Mouse (Mus musculus) layer of hippocampus, adult 9-10 months (tissue): ENCODE measurements around the gene Atp2b2.

Experiments used
- DNase-seq: peaks from one replicate; pipeline ENCODE4 v3.0.0; 2022; ENCODE audit warnings: low spot score

Gene Atp2b2

GRCm38 (mm10) chr6:113857310-113857873, 185.0 kb downstream of the Atp2b2 start:
- DNase-seq, result no peak

DNA sequence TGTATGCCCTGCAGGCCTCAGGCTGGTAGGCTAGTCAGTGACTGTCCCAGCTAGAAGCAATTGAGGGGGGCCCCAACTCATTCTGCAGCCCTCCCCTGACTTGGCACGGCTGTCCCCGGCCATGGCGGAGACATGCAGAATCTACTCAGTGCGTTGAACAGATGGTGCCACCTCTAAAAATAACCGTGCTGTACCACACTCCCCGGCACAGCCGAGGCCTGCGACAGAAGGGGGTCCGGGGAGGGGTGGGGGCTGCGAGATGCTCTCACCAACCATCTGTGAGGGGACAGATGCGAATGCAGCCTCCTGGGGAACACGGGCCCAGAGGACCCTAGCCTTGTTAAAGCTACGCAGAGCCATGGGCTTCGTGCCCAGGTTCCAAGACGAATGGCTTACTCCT, 185.6 kb downstream of the Atp2b2 start:
- peak; percentile 40 for DNase-seq

DNA sequence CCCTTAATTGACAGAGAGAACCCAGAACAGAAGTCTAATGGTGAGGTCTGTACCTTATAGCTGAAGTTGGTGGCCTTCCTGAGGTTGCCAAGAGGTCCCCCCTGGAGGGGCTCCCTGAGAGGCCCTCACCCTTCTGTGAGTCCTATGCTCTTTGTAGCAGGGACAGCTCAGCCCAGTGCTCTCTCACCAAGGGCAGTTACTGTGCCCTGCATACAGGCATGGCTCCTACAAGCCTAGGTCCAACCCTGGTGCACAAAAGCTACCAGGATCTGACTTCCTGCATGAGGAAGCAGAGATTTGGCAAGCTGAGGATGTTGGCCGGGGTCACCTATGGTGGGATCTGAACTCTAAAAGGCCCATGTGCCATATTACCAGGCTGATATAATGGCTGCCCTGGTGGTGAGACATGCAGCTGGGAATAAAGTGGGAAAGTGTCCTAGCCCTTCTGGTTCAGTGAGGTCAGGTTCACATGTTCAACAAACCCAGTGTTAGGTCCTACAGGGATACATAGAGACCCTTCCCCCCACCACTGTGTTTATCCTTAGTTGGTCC, 186.2 kb downstream of the Atp2b2 start:
- DNase-seq, result no peak

DNA sequence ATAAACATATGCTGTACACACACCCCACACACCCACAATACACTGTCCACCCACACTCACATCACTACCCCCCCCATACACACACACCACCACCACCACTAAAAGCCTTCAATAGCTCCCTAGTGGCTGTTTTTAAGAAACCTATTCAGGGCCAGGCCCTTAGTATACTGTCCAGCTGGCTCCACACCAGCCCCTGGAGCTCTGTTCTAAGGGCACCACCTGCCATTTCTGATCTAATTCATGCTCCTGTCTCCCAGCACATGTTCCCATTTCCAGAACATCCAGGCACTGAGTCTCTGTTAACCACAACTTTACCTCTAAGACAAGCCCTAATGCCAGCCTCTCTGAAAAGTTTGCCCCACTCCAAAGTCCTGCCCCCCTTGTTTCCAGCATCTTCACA, 186.8 kb downstream of the Atp2b2 start:
- no peak for DNase-seq

- DNase-seq, result no peak
Observed at GRCm38 (mm10) chr6:113852318-113852717, 190.1 kb downstream of the Atp2b2 start.

GRCm38 (mm10) chr6:113849819-113850218, 192.6 kb downstream of the Atp2b2 start:
- DNase-seq, result no peak

GRCm38 (mm10) chr6:113848655-113849054, 193.8 kb downstream of the Atp2b2 start:
- DNase-seq, result no peak

DNA sequence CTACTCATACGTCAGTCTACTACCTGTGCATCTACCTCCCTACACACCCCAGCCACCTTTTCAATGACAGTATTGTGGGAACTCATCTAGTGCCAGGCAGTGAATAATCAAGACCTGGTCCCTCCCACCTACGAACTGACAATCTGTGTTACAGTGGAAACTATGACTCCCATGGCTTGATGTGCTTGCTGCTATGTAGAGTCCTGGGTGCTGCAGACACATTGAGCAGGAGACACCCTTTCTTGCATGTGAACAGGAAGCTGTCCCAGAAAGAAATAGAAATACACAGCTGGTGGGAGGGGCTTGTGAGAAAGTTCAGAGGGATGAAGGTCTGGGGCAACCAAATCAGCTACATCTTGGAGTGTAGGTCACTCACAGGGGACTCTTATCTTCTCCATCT, 195.3 kb downstream of the Atp2b2 start:
- DNase-seq, result no peak

GRCm38 (mm10) chr6:113843248-113843647, 199.2 kb downstream of the Atp2b2 start:
- DNase-seq, result no peak

DNA sequence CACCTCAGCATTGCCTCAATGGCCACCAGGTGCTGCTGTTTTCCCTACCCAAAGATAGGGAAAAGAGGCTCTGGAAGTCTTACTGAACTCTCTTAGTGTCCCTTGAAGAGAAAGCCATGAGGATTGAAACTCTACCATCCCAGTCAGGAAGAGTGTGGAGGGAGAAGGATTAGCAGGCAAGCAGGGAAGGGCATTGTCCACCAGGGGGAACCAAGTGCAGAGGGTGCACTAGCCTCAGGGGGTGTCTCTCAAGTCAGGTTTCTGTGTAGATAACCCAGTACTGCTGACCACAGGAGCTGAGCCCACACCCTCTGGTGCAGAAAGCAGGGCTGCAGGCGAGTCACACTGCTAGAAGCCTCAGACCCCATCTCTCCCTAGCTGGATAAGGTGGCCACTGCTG, 203.9 kb downstream of the Atp2b2 start:
- DNase-seq, result no peak

- DNase-seq, result no peak
Observed at GRCm38 (mm10) chr6:113837740-113838139, 204.7 kb downstream of the Atp2b2 start.

DNA sequence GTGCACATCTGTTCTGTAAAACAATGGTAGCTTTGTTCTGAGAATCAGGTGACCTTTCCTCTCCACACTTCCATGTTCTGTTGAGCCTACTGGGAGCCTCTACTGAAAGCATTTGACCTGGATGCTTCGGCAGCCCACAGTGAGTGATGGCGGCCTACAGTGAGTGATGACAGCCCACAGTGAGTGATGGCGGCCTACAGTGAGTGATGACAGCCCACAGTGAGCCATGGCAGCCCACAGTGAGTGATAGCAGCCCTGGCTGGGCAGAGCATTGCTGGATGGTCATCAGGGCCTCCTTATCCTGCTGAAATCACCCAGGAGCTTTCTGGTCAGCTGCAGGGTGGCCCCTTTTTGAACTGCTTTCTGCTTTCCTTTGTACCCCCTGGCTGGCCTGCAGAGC, 205.9 kb downstream of the Atp2b2 start:
- no peak for DNase-seq

DNA sequence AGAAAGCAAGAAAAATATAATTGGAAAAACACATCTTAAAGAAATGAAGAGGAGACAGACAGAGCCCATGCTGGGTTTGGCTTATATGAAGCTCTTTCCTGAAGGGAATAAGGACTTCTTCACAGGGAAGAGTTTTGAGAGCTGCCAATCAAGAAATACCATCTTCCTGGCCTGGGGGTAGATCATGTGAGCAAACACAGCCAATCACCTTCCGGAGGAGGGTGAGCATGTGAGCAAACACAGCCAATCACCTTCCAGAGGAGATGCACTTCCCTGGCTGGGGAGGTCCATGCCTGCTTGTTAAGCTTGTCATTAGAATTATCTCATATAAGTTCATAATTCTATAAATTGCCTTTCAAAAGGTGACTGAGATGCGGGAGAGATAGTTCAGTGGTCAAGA, 211.9 kb downstream of the Atp2b2 start:
- DNase-seq, result no peak

DNA sequence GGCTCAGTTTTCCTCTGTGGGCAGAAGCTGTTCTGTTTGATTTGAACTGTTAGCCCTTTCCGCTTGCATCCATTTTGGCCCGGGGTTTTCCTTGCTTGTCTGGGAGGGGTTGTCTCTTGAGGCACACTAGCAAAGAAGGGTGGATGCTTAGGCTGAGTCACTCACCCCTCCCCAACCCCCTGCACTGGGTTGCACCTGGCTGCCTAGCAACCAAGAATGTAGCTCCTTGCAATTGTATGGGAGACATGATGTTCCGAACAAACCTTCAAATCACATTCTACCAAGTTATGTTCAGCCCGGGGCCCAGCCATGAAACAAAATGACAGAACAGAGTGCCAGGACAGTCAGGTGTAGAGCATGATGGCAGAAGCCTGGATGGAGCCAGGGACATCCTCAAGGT, 215.1 kb downstream of the Atp2b2 start:
- no peak for DNase-seq

DNA sequence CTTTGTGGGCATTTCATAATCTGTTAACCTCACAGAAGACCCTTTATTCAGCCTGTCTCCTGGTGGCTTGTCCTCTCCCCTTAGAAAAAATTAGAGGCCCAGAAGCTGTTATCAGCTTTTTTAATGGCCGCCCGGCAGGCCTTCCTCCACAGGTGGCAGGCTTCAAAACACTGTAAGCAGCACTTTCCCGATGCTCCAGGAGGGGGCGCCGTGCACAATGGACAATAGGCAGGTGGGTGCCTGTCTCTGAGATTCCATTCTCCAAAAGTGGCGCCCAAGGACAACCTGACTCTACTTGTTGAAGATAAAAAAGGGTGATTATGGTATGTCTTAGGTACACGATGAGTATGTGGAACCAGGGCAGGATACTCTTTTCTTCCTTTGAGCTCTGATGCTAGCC, 220.0 kb downstream of the Atp2b2 start:
- DNase-seq, result peak; percentile 73

GRCm38 (mm10) chr6:113816690-113817089, 225.7 kb downstream of the Atp2b2 start:
- DNase-seq, result no peak

- no peak for DNase-seq
Observed at GRCm38 (mm10) chr6:113811462-113811861, 231.0 kb downstream of the Atp2b2 start.

- no peak for DNase-seq
Observed at GRCm38 (mm10) chr6:113810667-113811066, 231.7 kb downstream of the Atp2b2 start.

GRCm38 (mm10) chr6:113806241-113806640, 236.2 kb downstream of the Atp2b2 start:
- DNase-seq, result no peak

DNA sequence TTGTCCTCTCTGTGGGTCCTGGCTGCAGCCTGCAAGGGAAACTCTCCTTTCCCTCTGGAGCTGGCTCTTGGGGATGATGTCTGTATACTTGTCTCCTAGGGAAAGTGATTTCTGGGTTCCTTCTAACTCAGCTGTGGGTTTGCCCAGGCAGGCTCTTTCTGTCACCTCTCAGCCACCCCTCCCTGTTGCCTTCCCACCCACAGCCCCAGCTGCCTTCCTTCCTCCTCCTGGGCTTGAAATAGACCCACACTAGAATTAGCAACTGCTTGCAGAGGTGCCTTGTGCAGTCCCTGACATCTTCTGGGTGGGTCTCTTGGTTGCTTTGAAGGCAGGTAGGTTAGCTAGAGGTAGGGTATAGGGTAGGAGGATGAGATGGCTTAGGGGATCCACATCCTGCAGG, 241.2 kb downstream of the Atp2b2 start:
- DNase-seq, result peak; percentile 29

- no peak for DNase-seq
Observed at GRCm38 (mm10) chr6:113799915-113800314, 242.5 kb downstream of the Atp2b2 start.

GRCm38 (mm10) chr6:113799349-113799748, 243.1 kb downstream of the Atp2b2 start:
- DNase-seq, result no peak

DNA sequence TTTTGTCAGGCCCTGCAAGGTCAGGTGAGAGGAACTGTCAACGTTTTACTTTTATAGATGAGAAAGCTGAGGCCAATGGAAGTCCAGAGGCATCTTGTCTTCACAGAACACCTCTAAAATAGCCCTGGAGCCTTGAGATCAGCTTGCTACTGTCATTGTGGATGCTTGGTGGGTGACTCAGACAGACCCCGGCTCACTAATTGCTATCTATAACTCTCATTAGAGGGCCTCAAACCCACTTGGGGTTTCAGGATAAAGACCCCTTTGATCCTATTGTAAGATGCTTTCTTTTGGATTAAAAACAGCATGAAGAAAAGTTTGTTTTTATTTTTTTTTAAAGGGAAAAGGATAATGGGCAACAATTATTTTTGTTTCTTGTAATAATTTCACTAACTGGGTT, 243.5 kb downstream of the Atp2b2 start:
- DNase-seq, result no peak

DNA sequence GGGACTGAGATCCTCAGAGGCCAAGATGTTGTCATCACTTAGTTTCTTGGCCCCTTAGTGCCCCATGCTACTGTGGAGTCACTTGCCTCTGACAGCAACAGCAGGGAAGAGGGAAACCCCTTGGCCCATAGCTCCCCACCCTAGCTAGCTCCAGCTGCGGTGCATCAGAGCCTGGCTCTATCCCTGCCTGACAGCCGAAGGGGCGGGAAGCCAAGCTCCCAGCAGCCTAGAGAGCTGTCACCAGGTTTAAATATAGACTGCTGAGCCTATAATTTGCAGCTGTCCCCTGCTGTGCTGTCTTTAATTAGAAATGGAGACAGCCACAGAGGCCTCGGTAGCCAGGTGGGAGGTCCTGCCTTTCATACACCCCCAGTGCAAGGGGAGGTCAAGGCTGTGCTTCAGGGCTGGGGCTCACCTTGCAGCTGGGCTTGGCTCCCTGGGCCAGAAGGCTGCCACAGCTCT, 247.1 kb downstream of the Atp2b2 start:
- no peak for DNase-seq
